Mouse (Mus musculus) hematopoietic stem cell, adult 5-6 weeks (primary cell): ENCODE data around the gene Rassf6. TPM values are rescaled to one million over a fixed set of nuclear protein-coding genes. Genes with fewer than 3 reads are reported as not detected.

Source experiments
- ATAC-seq, 2 experiments: fragments of 125-278 bp in 1 of 2; replicated peaks in 1 of 2; 2 replicates each; pipeline ENCODE4 v1.8.0; 2016 to 2017; ENCODE audit warnings: inconsistent platforms in 2 of 2, mild to moderate bottlenecking in 2 of 2, moderate number of reproducible peaks in 2 of 2, low read depth in 1 of 2, moderate TSS enrichment in 1 of 2; ENCODE audit not compliant: low FRiP score in 2 of 2, poor library complexity in 2 of 2, severe bottlenecking in 2 of 2, insufficient read depth in 1 of 2, low TSS enrichment in 1 of 2
- total RNA-seq: library from RNA; stranded (forward); fragments of 172-1452, 232-1000 nt; gene quantifications from 2 replicates; pipeline ENCODE4 v1.2.3, GENCODE M21; 2017

Rassf6 gene
- total RNA-seq, 1 experiment from 2014 or later = 2.0 TPM

DNA sequence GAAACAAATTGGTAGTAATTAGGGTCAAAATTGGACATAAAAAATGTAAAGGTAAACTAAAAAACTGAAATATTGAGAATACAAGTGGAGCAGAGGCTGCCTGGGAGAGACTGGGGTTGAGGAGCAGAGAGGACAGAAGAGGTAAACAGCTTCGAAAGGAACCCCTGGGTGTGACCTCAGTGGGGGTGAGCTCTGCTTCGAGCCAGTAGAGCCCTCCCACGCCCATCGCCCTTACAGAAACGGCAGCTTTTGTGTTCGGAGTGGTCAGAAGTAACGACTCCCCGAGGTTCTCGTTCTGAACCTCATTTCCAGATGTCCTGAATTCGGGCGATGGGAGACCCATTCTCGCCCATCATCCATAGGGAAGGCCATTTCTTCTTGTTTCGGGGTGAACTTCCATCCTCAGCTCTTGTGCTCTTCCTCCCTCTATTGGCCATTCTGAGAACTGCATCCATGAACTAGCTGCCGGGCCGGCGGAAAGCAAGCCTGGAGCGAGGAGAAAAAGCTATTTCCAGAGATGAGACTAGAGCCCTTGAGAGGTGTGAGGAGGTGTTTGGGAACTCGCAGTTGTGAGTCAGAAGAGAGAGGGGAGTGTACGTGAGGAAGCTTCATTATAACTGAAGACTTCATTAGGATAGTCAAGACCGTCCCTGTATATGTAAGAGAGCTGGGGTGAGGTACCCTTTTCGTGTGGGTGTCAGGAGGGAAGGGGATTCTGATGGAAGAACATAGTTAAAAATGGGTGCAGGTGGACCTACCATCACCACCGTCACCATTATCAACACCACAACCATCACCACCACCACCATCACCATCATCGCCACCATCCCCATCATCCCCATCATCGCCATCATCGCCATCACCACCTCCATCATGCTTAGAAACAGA lies 51.5 kb downstream of the Rassf6 start:
- peak; percentile 76 to 82 for ATAC-seq

DNA sequence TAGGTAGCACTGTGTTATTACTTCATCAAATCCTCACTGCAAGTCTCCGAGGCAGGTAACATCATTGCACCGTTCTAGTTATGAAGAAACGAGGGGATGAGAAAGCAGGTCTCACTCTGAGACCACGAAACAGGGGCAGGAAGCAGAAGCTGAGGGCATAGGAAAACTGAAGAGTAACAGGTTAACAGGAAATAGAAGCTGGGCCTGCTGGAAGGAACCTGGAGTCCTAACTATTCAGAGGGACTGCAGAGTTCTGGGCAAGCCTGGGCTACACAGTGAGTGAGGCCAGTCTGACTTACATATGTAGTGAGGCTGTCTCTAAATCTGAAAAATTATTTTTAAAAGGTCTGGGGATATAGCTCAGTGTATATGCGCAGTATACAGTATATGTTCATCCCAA lies 52.4 kb downstream of the Rassf6 start:
- no peak for ATAC-seq

DNA sequence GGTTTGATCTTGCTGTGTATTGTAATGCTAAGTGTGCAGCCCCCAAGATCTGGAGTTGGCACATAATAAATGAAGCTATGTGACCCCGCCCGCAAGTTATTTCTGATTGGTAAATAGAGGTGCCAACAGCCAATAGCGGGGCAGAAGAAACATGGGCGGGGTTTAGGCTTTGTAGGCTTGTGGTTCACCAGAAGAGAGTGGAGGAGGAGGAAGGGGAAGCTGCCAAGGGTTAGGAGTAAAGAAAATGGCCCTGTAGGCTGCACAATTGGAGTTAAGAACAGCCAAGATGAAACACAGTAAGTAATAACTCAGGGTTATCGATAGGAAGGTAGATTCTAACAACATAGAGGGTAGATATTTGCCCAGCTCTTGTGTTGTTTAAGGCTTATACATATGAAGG lies 53.9 kb downstream of the Rassf6 start:
- peak; percentile 33 to 40; a peak in 1 of 4 replicates for ATAC-seq

DNA sequence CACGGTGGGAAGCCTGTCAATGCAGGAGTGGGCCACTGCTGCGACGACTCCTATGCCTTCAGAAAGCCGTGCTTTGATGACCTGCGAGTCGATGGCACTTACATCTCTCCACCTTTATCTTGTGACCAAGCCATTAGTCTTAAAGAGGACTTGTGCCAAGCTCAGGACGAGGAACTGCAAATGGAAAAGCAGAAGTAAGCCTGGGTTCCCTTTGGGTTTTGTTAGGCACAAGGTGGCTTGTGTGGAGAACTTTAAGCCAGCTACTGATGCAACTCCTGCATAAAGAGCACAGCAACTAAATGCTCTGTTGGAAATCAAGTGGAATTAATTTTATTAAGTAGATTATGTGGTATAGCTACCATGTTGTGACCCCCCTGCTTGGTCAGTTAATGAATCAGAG lies 55.7 kb downstream of the Rassf6 start:
- ATAC-seq = no peak

DNA sequence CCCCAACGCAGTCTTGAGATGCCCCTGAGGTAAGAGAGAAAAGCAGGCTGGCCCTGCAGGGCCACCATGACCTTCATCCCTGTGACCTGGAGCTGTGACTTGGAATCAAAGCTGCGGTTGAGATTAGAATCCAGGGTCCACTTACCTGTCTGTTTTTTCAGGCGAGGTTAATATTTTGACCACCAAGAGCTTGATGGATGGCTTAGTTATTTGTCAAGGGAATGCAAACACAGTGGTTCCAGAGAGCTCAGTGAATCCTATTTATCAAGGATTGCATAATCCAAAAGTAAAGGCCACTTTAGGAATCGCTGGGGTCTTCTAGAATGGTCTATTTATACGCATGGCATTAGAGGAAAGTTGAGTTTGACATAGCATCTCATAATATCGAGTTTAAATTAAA lies 58.3 kb downstream of the Rassf6 start:
- no peak for ATAC-seq

DNA sequence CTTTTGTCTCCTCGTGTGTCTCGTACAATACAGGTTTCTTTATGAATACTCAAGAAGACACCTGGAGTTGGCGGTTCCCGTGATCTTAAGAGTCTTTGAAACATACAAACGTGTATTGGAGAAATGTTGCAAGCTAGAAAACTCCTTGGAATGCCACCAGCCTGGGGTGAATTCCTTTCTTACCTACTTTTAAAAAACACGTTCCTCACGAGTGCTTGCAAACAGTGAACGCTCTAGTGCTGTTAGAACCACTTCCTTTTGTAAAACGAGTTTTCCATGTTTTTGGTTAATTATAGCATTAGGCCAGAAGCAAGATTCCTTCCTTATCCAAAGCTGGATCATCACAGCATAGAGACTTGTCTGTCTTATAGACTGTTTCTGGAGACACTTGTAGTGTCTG lies 60.9 kb downstream of the Rassf6 start:
- no peak for ATAC-seq

DNA sequence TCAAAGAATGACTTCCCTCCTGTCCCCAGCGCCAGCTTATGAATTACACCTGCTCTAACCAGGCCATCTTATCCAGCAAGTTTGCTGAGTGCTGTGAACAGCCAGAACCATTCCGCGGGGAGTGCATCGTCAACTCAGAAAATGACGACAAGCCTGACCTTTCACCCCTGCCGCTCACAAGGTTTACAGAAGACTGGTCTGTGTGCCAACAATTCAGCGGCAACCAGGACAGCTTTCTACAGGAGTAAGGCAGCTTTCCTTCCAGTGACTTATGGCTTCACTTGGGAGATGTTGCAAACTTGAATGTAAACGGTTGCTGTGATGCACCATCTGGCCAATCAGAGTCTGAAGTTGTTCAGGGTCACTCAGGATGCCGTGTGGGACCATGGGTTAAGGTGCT lies 62.7 kb downstream of the Rassf6 start:
- ATAC-seq = no peak

DNA sequence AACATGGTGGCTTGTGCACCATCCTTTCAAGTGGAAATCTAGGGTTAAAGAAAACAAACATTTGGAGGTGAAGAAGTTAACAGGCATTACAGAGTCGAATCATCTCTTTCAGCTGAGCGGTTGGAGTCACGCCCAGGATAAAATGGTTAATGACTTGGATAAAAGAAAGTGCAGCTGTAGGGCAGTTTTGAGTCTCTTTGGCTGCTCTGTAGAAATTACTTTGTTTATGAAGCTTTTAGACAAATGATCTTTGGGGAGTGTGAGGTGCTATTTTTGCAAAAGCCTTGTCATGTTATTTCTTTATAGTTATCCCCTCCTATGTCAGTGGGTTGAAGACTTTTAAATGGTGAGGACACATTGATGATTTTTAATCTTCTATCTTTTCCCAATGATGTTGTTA lies 69.2 kb downstream of the Rassf6 start:
- ATAC-seq = no peak

DNA sequence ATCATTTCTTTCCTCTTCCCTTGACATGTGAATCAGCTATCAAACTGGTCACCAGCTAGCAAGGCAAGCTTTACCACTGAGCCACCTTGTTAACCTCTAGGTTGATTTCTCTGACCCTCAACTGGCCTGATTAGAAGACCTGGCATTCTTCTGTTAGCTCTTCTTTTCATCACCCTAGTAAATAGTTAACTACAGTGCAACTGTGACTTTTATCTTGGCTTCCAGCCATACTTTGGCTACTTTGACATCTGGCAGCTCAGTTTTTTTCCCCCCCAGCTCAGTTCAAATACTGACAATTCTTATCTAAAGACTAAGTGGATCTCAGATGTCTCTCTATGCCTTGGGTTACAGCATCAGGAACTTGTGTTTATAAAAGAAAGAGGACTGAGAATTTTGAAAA lies 72.1 kb downstream of the Rassf6 start:
- no peak for ATAC-seq

DNA sequence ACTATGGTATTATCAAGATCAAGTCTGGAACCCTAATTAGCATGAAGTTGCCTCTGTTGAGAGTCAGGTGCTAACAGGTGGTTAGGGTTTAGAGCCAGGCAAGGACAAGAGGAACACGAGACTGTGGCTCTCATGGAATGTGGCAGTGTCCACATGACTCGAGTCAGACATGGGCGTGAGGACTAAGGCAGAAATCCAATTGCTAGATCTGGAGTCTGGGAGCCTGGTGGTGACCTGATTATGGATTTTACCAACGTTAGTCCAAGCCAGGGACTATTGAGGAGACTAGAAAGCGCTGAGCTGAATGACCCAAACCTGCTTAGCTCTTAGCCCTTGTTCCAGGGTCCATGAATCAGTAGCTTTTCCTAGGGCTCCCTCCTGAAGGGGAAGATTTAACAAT lies 72.7 kb downstream of the Rassf6 start:
- no peak for ATAC-seq

DNA sequence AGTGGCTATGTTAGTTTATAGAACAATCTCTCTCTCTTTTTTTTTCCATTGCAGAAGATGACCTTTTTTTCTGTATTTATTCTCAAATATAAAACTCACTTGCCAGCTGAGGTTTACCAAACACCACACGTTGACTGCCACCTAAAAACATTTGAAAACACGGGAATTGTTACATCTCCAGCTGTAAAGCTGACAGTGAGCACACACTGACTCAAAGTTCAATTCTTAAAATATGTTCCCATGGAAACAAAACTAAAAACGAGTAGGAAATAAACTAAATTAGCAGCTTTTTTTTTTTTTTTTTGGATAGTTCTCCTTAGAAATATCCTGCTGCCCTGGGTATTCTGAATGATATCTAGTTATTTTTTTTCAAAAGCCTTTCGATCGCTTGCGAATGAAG lies 75.3 kb downstream of the Rassf6 start:
- no peak for ATAC-seq

DNA sequence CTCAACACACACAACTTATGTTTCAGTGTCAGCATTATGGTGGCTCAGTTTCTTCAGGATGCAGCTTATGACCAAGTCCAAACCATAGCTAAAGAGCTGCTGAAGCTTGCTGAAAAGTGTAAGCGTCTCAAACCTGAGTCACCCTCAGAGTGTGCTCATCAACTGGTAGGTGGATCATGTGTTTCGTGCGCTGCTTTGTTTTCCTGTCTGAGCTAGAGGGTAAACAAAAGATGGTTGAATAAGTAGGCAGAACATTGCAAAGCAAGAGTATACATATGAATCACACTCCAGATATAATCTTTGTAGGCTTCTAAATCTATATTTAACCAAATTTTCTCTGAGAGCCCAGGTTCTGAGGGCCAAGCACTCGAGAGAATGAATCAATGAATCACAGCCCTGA lies 76.3 kb downstream of the Rassf6 start:
- ATAC-seq = no peak

DNA sequence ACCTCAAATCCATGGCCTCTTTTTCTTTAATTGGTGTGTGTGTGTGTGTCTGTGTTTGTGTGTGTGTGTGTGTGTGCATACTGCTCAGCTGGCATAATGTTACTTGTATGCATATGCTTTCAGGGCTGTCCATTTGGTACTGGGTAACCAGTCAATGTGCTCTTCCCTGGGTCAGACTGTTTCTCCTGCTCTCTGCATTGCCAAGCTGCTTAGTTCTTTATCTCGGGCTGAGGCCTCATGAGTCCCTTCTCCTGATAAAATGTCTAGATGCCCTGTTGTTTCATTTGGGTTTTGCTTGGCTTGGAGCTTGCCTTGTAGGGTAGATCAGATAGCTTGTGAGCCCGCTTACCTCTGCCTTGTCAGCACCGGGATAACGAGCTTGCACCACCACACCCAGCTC lies 77.6 kb downstream of the Rassf6 start:
- no peak for ATAC-seq

DNA sequence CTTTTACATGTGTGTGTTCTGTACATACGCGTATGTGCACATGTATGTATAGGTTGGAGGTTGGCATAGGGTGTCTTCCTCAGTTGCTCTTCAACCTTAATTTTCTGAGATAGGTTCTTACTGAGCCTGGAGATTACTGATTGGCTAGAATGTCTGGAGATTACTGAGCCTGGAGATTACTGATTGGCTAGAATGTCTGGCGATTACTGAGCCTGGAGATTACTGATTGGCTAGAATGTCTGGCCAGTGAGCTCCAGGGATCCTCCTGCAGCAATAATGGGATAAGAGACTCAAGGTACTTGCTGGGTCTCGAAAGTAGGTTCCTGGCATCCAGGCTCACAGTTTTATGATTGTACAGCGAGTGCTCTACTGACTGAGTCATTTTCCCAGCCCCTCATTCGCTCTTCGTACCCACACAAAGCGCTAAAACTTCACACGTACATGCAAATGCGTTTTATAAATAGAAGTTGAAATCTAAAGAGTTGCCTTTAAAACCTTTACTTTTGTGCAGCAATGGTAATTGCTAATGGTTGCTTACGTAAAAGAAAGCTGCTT lies 78.7 kb downstream of the Rassf6 start:
- ATAC-seq = no peak

DNA sequence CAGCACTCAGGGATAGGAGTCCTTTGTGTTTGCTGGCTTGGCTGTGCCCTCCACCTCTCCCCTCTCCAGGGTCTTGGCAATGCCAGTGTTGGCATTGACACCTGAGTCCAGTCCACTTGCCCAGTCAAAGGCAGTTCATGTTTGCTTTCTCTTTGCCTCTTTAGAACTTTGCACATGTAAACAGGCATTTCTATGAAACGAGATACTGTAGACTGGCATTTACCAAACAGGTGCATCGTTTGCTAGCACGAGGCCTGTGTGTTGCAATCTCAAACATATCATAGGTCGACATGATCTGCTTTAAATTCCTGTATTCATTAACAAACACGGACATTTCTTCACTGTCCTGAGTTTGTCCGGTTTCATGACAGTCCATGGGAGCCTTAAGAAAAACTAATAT lies 79.7 kb downstream of the Rassf6 start, which contains the start of gene 5830473C10Rik:
TSS of gene 5830473C10Rik (plus strand) at position 365 of the 400 bp plus-strand sequence.
- no peak for ATAC-seq

DNA sequence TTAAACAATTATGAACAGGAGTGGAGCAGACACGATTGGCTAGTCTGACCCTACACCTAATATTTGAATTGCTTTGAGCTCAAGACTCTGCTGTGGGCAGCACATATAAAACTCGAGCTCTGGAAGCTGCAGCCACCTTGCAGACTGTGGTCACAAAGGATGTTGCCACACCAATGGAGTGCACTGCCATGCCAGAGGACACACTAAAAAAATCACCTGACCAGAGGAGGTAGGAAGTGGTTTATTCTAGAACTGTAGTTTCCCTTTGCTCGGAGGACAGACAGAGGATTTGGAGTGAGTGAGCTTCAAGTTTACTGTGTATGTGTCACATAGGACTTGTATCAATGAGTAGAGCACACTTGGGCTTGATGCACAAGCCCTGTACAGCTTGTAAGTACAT lies 84.4 kb downstream of the Rassf6 start:
- ATAC-seq = peak; percentile 53 to 56; a peak in 3 of 4 replicates
